Mouse (Mus musculus): Measurements from ENCODE around the gene Gng12.
"Not testable (repeated sequence)": the region's sequence is repeated elsewhere in the genome, so short reads cannot be mapped to it uniquely, and the experiment has no call there.

Gene Gng12

DNA sequence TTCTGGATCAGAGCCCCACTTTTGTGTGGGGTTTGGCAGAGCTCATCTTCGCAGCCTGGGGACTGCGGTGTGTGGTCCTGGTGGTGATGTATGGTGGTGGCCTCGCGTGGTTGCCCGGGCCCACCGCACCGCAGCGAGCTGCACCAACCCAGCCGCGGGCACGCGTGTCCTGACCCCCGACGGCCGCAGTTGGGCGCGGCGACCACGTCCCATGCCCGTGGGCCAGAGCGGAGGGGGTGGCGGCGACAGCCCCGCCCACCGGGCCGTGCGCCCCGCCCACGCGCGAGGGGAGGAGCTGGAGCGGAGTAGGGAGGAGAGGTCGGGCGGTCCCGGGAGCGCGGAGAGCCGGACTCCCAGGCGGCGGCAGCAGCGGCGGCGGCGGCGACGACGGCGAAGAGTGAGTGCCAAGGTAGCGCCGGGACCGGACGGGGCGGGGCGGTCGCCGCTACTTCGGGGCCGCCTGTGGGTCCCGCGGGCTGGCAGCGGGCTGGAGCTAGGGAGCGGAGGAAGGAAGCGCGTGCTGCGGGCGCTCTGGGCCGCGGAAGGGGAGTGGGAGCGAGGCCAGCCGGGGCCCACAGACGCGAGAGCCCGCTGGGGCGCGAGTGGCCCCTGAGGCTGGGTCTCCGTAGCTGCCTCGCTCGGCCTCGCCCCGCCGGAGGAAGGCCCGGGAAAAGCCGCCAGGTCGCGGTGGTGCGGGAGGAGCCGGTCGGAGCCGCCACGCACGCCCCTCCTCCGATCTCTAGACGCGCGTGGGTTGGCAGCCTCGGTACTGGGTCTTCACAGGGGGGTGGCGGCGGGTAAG, at the start of gene Gng12:
Gng12 (plus strand) TSS at position 279 of the 802 bp plus-strand sequence.
- DNase-seq (ENCODE audit: low spot score in 2 of 2): peak; percentile 88 to 89

DNA sequence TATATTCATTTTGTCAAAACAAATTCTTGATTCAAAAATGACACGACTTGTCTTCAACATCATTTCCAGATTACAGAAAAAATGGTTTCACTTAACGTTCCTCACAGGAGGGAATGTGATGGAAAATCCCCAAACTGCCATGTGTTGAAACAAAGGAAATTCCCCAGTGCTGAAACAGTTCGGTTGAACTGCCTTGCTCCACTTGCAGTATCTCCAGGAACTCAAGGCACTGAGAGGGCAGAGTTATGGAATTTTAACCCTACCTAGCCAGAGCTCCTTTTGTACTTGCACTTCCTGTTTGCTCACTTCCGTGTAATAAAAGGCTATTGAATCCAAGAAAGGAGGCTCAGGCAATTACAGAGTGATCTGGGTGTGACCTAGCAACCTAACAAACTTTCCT, 47.3 kb upstream of the Gng12 start:
- no peak for DNase-seq (ENCODE audit: low spot score in 2 of 2)

DNA sequence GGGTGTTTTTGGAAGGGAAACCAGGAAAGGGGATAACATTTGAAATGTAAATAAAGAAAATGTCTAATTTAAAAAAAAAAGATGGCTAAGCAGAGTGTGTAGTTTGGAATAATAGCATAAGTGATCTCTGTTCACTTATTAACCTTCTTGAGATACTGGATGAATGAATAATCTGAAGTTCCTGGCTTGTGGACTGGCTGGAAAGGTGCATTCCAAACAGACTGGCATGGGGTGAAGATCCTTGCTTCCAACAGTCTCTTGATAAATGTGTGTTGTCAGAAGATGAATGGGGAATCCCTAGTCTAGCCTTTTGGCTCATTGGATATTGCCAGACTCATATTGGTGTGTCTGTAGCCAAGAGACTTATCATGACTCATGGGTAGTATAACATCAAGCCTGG, 40.0 kb upstream of the Gng12 start:
- DNase-seq (ENCODE audit: low spot score in 2 of 2): no peak

DNA sequence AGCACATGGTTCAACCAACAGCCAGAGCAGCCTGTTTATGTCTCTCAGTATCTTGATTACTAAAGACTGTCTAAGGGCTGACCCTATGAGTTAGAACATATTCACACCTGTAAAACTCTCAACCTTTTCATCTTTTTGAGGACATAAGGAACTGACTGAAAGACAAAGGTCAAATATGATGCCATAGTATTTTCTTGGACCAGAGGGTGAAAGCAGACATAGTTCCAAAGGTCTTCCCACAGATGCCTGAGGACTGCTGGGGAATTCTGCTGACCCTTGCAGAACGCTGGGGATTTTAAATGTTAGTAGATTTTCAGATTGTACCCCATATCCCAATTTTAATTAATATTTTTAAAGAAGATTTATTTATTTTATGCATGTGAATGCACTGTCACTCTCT, 37.8 kb upstream of the Gng12 start:
- no peak for DNase-seq (ENCODE audit: low spot score in 2 of 2)

DNA sequence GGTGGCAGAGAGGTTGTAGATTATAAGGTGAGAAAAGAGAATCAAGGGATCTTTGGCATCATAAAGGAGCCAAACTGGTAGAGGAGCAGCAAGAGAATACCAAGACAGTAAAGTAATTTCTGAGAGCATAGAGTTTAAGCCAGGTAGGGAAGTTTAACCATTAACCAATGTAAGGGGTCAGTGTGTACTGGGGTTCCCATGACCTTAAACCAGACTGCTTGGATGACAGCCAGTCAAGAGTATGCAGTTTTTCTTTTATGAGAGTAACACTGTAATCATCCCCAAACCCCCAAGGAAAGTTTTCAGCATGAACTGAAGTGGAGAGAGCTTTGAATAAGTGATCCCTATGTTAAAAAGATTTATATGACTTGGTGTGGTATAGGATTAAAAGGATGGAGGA, 36.8 kb upstream of the Gng12 start:
- no peak for DNase-seq (ENCODE audit: low spot score in 2 of 2)

DNA sequence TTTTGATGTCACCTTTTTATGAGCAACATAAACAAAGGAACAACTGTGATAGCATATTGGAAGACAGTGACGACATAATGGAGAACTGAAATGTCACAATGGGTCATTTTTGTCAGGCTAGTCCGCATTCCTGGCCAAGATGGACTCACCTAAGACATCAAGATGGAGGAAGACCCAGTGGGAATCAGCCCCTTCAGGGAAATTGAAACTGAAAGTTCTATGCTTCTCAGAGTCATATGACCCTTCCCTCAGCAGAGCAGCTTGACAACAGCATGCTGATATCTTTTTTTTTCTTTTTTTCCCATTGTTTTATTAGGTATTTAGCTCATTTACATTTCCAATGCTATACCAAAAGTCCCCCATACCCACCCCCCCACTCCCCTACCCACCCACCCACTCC, 31.7 kb upstream of the Gng12 start:
- DNase-seq (ENCODE audit: low spot score in 2 of 2): no peak

DNA sequence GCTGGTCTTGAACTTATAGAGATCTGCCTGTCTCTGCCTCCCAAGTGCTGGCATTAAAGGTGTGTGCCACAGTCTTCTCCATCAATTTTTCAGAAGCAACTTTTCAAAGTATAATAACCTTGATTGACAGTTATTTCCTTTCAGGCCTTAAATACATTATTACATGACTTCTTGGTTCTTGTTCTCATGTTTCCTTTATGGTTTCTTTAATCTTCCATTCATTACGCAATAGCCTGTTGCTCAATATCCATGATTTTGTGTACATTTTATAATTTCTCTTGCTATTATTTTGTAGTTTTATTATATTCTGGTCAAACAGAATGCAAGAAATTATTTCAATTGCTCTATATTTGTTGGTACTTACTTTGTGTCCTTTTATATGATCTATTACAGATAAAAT, 29.9 kb upstream of the Gng12 start:
- DNase-seq (ENCODE audit: low spot score in 2 of 2): no peak

DNA sequence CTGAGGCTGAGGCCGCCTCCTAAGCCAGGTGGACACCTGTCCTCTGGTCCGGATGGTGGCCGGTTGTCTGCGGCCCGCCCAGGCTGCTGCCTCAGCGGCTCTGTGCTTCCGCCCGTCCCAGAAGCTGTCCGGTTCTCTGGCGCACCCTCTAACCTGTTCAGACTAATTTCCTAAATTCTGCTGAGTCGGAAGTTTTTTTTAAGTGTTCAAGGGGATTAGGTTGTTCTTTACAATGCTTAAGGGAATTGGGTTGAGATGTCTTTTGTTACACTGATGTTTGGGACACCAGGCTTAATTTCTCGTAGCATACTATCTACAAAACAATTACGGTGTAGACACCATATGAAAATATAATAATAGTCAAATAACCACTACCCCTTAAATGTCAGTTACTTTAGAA, 19.1 kb upstream of the Gng12 start:
- not testable (repeated sequence) for DNase-seq (ENCODE audit: low spot score in 2 of 2)

DNA sequence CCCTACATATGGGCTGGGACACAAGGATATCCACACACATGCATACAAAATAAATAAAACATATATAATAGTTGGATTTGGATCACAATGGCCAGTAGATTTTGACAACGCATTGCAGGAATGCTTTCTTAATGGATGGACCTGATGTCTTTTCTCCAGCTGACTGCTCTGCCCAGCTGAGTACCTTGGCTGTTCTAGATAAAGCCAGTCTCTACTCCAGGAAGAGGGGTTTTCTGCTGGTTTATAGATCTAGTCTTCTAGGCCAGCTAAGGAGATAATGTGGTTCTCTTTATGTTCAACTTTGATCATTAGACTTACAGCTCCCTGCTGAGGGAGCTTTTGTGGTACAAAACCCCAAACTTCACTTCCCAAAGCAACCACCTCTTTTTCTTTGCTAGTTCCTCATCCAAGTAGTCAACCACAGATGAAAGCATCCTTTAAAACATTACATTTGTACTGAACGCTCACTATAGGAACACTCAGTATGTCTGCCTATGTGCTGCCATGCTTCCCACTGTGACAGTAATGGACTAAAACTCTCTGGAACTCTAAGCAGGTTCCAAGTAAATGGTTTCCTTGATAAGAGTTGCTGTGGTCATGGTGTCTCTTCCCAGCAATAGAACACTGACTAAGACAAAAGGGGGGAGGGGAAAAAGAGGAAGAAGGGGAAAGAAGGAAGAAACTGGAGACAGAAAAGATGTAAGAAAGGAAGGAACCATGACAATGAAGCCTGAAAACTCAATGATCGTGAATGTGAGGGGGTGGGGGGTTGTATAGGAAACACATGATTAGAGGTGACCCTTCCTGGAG, 5.6 kb upstream of the Gng12 start:
- DNase-seq (ENCODE audit: low spot score in 2 of 2): no peak

DNA sequence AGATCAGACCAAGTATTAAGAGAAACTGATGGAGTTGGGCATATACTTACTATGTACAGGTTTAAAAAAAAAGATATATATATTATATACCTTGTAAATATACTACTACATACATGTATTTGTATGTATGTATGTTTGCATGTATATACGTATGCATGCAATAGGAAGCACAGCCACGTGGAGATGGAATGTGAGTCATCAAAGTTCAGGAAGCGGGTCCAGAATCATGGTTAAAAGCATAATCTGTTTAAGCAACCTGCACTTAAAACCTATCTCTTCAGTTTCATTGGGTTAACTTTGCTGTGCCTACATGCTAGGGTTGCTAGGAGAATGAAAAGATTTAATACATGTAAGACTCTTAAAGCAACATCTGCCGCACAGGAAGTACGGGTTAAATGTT, 2.2 kb upstream of the Gng12 start:
- no peak for DNase-seq (ENCODE audit: low spot score in 2 of 2)

DNA sequence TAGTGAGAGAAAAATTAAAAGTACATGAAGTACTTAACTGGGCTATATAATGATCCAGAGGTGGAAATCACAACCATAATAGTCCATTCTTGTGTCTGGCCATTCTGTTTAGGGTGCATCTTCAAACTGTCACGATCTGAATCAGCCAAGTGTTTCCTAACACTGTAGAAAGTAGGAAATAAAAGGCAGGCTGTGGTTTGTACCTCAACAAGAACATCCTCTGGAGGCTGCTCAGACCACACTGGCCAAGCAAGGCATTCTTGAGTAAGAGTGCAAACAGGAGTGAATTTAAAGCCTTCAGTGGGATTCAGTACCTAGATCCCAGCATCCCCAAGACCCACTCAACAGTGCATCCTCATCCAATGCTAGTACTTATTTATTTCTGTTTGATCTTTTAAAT, 1.2 kb upstream of the Gng12 start:
- no peak for DNase-seq (ENCODE audit: low spot score in 2 of 2)

DNA sequence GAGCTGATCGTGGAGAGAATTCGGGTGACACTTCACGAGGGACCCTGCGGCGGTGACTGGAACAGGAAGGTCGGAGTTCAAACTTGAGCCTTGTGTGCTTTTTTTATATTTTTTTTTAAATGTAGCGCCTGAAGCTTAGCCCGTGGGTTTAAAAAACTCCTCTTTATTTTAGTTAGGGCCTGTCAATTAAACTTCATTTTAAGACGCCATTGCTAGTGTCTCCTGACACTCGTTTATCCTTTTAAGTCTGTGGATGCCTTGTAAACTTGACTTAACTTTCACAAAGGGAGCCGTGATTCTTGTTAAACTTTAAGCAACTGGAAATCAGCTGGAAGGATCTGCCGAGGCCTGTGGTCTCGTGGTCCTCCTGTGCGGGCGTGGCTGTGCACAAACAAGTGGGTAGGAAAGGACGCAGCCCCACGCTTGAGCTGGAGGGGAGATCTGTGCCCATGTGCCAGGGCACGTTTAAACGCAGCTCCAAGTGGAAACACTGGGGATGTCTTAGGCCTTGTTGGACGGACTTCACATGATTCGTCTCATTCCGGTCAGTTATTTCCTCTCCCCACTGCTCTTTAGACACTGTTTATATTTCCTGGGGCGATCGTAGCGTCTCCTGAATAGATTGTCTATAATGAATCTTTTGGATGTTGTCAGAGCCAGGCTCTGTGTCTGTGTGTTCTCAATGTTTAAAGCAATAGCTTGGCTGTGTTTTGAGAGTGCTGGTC, 886 bp downstream of the Gng12 start:
- DNase-seq (ENCODE audit: low spot score in 2 of 2): peak; percentile 20 to 33

DNA sequence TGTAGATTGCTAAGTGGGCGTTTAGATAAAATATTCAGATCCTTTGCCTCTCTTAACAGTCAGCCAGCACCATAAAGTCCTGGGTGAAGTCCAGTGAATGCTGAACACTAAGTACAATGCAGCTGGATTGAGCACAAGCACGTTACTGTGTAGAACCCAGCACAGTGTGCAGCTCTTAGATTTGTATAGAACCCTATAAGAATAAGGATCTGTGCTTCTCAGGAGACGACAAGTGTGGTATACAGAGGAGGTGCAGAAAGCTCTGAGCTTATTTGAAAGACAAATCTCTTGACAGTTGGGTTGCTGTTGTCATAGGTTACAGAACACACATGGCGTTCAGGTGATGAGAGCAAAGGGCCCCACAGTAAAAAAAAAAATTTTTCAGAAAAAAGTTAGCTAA, 1.8 kb downstream of the Gng12 start:
- DNase-seq (ENCODE audit: low spot score in 2 of 2): no peak

DNA sequence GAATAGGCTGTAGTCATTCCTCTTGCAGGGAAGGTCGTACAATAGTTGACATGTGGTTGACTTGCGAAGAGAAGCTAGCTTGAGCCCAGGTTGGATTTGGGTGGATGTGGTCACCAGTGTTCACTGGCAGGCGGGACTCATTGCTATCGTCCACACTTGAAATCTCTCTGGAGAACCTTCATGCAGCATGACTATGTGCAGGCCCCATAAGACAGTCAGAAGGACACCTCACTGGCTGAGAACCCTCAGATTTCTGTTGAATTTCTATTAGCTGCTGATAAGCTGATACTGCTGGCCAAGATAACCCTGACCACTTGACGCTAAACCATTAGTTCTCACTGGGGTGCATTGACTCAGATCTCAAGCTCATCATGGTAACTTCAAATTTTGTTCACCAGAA, 5.7 kb downstream of the Gng12 start:
- DNase-seq (ENCODE audit: low spot score in 2 of 2): no peak

DNA sequence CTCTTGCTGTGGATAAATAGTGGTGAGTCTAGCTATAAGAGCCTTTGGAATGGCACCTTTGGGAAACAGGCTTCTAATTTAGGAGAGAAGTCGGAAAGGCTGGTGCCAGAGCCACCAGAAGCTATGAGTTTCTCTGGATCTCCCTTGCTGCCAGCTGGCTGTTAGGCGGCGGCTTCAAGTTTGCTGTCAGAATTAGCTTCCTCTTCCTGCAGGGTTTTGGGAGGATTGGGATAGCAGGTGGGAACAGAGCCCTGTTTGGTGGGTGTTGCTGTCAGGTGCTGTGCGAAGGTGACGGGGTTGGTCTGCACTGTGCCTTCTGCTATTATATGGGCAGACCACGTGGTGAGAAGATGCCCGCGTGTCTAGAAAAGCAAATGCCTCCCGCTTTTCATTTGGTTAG, 7.0 kb downstream of the Gng12 start:
- DNase-seq (ENCODE audit: low spot score in 2 of 2): no peak

DNA sequence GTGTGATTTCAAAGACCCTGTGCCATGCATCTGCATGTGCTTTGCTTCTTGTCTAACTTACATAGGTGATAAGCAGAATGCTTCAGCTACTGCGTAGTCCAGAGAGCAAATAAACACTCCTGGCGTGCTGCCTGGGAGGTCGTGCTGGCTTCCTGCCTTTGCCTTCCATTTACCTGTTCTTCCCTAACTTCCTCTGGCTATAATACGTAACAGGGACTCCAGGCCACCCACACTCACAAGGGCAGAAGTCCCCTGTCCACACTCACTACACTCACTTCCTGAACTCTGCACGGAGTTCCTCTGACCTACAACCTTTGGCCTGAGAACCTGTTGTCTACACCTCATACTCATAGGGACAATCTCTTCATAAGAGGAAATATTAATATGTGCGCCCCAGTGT, 7.5 kb downstream of the Gng12 start:
- no peak for DNase-seq (ENCODE audit: low spot score in 2 of 2)

DNA sequence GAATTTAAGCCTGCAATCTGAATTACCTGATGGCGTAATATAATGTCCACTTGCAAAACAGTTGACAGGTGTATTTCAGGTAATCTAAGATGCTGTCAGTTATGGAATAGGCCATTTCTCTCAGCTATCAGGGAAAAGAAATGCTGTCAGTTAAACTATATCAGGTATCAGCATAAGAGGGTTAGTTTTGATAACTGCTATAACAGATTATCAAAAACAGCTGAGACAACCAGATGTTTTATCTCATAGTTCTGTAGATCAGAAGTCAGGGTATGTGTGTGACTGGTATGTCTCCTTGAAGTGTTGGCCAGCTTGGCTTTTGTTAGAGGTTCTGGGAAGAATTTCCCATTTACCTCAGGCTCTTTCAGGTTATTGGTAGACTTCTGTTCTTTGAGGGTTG, 10.0 kb downstream of the Gng12 start:
- no peak for DNase-seq (ENCODE audit: low spot score in 2 of 2)

DNA sequence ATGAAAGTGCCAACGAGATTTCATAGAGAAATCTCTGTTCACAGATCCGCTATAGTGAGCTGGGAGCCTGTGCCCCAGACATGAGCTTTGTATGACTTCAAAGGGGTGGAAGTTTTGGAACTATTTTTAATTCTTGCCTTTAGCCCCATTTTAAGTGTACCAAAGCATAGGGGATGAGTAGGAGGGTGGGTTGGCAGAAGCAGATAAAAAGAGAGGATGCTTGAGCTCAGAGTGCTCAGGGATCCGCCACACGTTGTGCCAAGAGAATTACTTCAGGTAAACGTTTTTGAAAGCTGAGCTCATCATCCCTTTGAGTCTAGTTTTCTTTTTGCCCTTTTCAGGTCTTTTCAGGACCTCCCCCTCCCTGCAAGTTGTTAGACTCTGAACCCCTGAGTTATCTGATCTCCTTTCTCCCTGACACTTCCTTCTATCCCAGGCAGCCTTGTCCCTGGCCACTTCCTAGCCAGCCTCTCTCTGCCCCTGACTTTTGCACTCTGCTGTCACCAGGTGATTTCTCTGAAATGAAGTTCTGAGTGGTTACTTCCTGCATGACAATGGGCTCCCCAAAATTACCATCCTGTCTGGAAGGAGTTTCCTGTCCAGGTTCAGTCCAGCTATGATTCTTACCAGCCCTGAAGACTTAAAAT, 12.3 kb downstream of the Gng12 start:
- DNase-seq (ENCODE audit: low spot score in 2 of 2): no peak

DNA sequence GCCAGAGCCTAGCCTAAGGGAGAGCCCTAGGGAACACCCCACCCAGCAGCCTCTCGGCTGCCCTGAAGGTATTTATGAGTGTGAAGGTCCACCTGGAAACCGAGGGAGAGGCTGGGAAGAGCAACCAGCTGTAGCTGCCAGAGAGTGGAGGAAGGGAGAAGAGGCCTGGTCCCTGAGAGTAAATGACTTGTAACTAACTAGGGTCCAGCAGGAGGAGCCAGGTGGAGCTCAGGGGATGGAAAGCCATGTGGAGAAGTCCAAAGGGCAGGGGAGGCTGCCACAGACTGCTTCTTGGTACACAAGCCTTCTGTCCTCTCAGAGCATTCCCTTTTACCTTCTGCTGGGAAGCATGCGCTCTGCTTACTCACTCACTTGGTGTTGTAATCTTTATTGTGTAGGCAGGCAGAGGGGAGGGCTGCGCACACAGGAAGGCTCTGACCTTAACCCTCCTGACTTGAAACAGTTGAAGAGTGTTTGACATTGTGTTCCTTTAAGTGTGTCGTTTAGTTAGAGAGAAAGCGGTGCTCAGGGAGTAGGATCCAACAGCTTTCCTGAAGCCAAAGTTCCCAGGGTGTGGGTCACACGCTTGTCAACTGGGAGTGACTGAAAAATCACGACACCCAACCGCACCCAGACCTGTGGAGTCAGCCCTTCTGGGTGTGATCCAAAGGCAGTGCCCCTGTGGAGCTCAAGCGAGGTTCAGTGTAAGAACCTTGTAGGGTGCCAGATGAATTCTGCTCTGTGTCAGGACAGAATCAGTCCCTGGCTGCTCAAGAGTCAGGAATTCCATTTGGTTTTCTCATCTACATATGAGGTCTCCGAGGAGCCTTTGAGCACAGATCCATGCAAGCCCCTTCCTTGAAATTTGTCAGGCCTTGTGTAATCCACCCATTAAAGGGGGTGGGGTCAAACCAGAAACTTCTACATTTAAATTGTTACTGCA, 14.6 kb downstream of the Gng12 start:
- peak; percentile 10 to 16 for DNase-seq (ENCODE audit: low spot score in 2 of 2)

DNA sequence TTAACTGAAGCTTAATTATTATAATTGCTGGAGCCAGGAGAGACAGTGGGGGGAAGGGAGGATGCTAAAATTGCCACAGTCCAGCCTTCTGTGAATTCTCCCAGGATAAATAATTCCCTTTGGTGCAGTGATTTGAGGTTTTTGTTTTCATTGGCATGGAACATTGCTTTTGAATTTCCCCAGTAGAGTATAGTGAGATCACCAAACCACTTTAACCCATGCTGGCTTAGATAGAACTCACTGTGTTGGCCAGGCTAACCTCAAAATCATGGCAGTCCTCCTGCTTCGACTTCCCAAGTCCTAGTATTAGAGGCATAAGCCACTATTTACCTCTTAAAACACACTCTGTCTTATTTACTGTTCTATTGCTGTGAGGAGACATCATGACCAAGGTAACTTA, 17.2 kb downstream of the Gng12 start:
- DNase-seq (ENCODE audit: low spot score in 2 of 2): no peak

DNA sequence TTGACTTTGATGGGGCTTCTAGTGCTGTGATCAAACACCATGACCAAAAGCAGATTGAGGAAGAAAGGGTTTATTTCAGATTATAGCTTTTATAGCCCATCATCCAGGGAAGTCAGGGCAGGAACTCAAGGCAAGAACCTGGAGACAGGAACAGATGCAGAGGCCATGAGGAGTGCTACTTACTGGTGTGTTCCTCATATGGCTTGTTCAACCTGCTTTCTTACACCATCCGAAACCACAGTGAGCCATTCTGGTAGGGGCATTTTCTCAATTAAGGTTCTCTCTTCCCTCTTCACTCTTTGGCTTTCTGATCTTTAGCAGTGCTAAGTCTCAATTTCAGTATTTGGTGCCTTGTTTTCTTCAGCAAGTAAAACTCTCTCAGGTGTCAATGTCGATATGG, 19.4 kb downstream of the Gng12 start:
- DNase-seq (ENCODE audit: low spot score in 2 of 2): no peak

Data from heart, adult 9 months (tissue).